Mouse (Mus musculus) embryo, embryonic 10 days (tissue): ENCODE results near the gene Zc3h18.

ENCODE experiments used
- DNase-seq: peaks from one replicate; pipeline ENCODE4 v3.0.0-alpha.2; 2015; ENCODE audit warnings: low spot score

Gene Zc3h18

GRCm38 (mm10) chr8:122464985-122465384, 88.6 kb downstream of the Zc3h18 start:
- DNase-seq, result no peak
